Mouse (Mus musculus) neural tube, embryonic 15.5 days (tissue): Measurements from ENCODE around the gene Vmac. TPM values are rescaled to one million over a fixed set of nuclear protein-coding genes. Genes with fewer than 3 reads are reported as not detected.
A peak's percentile ranks its signal among the peaks of the same experiment; 100 is the strongest.

ENCODE experiments used
- ATAC-seq: fragments of 200-750 bp; cut with Nextera tagmentation; 2 replicates; pipeline ENCODE4 v1.8.0; 2017; ENCODE audit warnings: mild to moderate bottlenecking, moderate TSS enrichment, moderate library complexity; ENCODE audit not compliant: low FRiP score
- H3K27ac ChIP-seq: fragments of 300-500 bp; sonication (generic); replicated peaks from 2 replicates; pipeline ENCODE4 v1.5.1; 2015; ENCODE audit warnings: mild to moderate bottlenecking, inconsistent platforms
- H3K27me3 ChIP-seq: fragments of 300-500 bp; sonication (generic); replicated peaks from 2 replicates; pipeline ENCODE4 v1.6.1; 2015; ENCODE audit warnings: inconsistent platforms
- H3K36me3 ChIP-seq: fragments of 300-500 bp; sonication (generic); 2 replicates; pipeline ENCODE4 v1.6.1; 2015; ENCODE audit warnings: inconsistent platforms
- H3K4me1 ChIP-seq: fragments of 300-500 bp; sonication (generic); 2 replicates; pipeline ENCODE4 v1.6.1; 2015; ENCODE audit warnings: inconsistent platforms
- H3K4me2 ChIP-seq: fragments of 300-500 bp; sonication (generic); 2 replicates; pipeline ENCODE4 v1.6.1; 2015; ENCODE audit warnings: inconsistent platforms, mild to moderate bottlenecking, moderate library complexity
- H3K4me3 ChIP-seq: fragments of 300-500 bp; sonication (generic); replicated peaks from 2 replicates; pipeline ENCODE4 v1.5.1; 2015; ENCODE audit warnings: mild to moderate bottlenecking, inconsistent platforms
- H3K9ac ChIP-seq: fragments of 300-500 bp; sonication (generic); replicated peaks from 2 replicates; pipeline ENCODE4 v1.6.1; 2015; ENCODE audit warnings: mild to moderate bottlenecking, inconsistent platforms
- H3K9me3 ChIP-seq: fragments of 300-500 bp; sonication (generic); replicated peaks from 2 replicates; pipeline ENCODE4 v1.6.1; 2016; ENCODE audit warnings: inconsistent platforms
- WGBS: fragments of 180-500 bp; shearing (Covaris S2); methylation state at CpG from one replicate; pipeline ENCODE4 v1.1.7; 2015; ENCODE audit warnings: mixed read lengths; 5-methylcytosine and 5-hydroxymethylcytosine counted together
- polyA plus RNA-seq: library from polyadenylated mRNA; unstranded; fragments of >200 nt; fragmentation: Nextera tagmentation; extraction: Ambion mirVana; gene quantifications from 2 replicates; pipeline ENCODE4 v1.2.1, GENCODE M21; 2015

Gene Vmac
- polyA plus RNA-seq, 1 experiment from 2014 or later = 13.8 TPM

DNA sequence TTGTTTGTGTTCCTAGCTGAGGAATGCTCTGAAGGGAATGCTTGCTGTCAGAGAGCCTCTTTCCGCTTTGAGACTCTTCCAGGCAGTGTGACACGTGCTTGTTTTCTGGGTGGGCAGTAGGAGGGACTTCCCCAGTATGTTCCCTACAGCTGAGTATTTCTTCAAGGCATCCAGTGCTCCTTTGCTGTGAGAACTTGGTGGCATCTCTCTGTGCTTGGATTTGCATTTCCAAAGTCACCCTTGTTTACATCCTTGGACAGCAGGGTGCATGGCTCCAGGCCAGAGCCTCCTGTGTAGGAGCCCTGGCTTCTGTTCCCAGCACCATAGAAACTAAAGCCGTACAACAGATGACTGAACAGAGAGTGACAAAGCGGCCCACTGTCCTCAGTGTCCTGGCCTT, 9.1 kb downstream of the Vmac start:
- H3K27me3 ChIP-seq = no peaks in the 10 kb centered on the region
- no peak overlapping the region for H3K9ac ChIP-seq
- WGBS = 79% methylated on average over 4 of the region's 4 CpGs
- H3K36me3 ChIP-seq = peaks cover 94% of the 10 kb centered on the region
- H3K4me3 ChIP-seq = no peak overlapping the region
- H3K27ac ChIP-seq = no peak overlapping the region
- ATAC-seq = no peak
- H3K4me2 ChIP-seq = no peak overlapping the region
- H3K4me1 ChIP-seq = no peaks in the 10 kb centered on the region
- H3K9me3 ChIP-seq = no peaks in the 10 kb centered on the region

- WGBS = 94% methylated on average over 1 of the region's 1 CpGs
- Histone ChIP-seq H3K9me3 (no peaks in the 10 kb centered on the region), H3K27ac (no peak overlapping the region), H3K4me3 (no peak overlapping the region), H3K36me3 (peaks cover 95% of the 10 kb centered on the region), H3K4me1 (no peaks in the 10 kb centered on the region), H3K27me3 (no peaks in the 10 kb centered on the region), H3K9ac (no peak overlapping the region), H3K4me2 (no peak overlapping the region)
- ATAC-seq = no peak
These were observed 11.3 kb downstream of the Vmac start for GRCm38 (mm10) chr17:56706515-56706914.

- H3K4me3 ChIP-seq = no peak overlapping the region
- H3K4me2 ChIP-seq = no peak overlapping the region
- H3K9me3 ChIP-seq = no peaks in the 10 kb centered on the region
- ATAC-seq = no peak
- no peaks in the 10 kb centered on the region for H3K27me3 ChIP-seq
- WGBS = 85% methylated on average over 4 of the region's 4 CpGs
- no peak overlapping the region for H3K9ac ChIP-seq
- no peak overlapping the region for H3K27ac ChIP-seq
- H3K4me1 ChIP-seq = no peaks in the 10 kb centered on the region
- H3K36me3 ChIP-seq = peaks cover 95% of the 10 kb centered on the region
These were observed 14.8 kb downstream of the Vmac start for GRCm38 (mm10) chr17:56703038-56703437.

DNA sequence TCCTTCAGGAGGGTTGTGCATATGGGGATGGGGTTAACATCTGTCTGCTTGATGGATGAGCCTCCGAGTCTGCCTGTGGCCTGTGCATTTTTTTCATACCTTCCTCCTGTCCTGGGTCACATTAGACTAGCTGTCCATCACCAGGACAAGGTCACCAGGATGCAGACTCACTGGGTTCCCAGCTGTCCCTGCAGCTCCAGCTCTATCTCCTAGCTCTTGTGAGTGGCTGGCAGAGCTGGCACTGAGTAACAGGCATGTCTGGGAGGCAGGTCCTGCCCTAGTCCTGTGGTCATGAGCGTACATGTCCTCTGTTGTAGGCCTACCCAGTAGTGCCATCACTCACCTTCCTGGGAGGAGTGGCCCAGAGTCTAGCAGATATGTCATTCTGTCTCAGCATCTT, 17.4 kb downstream of the Vmac start:
- WGBS = 90% methylated on average over 2 of the region's 2 CpGs
- Histone ChIP-seq H3K27me3 (no peaks in the 10 kb centered on the region), H3K4me1 (0 out of 2 replicates have a peak, but pooled peaks cover under 1% of the 10 kb centered on the region), H3K9ac (no peak overlapping the region), H3K4me3 (no peak overlapping the region), H3K9me3 (no peaks in the 10 kb centered on the region), H3K27ac (no peak overlapping the region), H3K36me3 (peaks cover 92% of the 10 kb centered on the region), H3K4me2 (no peak overlapping the region)
- ATAC-seq = no peak

- H3K27ac ChIP-seq = peak overlapping the region; percentile 56
- H3K4me1 ChIP-seq = peaks cover 28% of the 10 kb centered on the region
- no peak overlapping the region for H3K4me3 ChIP-seq
- WGBS = 36% methylated on average over 6 of the region's 6 CpGs
- peaks cover 58% of the 10 kb centered on the region for H3K36me3 ChIP-seq
- no peaks in the 10 kb centered on the region for H3K9me3 ChIP-seq
- no peaks in the 10 kb centered on the region for H3K27me3 ChIP-seq
- no peak overlapping the region for H3K4me2 ChIP-seq
- H3K9ac ChIP-seq = no peak overlapping the region
- peak; percentile 51 for ATAC-seq
These were observed 23.9 kb downstream of the Vmac start for GRCm38 (mm10) chr17:56693851-56694310.

DNA sequence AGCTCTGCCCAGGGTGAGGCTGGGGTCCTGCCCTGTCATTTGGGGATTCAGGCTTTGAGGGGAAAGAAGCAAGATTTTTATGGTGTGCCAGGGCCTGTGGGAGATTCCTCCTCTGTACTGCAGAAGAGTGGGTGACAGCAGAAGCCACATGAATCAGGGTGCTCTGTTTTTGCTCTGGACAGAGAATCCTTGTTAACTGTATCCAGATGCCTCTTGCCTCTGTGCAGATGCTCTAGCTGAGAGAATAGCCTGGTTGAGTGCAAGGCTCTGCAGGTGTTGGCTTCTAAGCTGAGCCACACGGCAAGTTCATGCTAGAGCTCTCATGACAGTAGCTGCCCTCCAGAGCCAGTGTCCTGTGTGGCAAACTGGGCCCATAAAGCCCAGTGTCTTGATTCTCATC, 24.4 kb downstream of the Vmac start:
- Histone ChIP-seq H3K9ac (no peak overlapping the region), H3K36me3 (peaks cover 58% of the 10 kb centered on the region), H3K4me2 (no peak overlapping the region), H3K9me3 (no peaks in the 10 kb centered on the region), H3K4me3 (no peak overlapping the region), H3K27me3 (no peaks in the 10 kb centered on the region), H3K27ac (peak overlapping the region; percentile 56), H3K4me1 (peaks cover 28% of the 10 kb centered on the region)
- 20% methylated on average over 1 of the region's 1 CpGs for WGBS
- ATAC-seq = no peak

- WGBS = 94% methylated on average over 2 of the region's 2 CpGs
- Histone ChIP-seq H3K4me1 (peaks cover 24% of the 10 kb centered on the region), H3K9ac (no peak overlapping the region), H3K36me3 (peaks cover 54% of the 10 kb centered on the region), H3K27me3 (no peaks in the 10 kb centered on the region), H3K4me3 (no peak overlapping the region), H3K27ac (no peak overlapping the region), H3K9me3 (no peaks in the 10 kb centered on the region), H3K4me2 (no peak overlapping the region)
- ATAC-seq = no peak
These were observed 29.1 kb downstream of the Vmac start for GRCm38 (mm10) chr17:56688689-56689088.

GRCm38 (mm10) chr17:56688045-56688444, 29.8 kb downstream of the Vmac start:
- ATAC-seq = no peak
- Histone ChIP-seq H3K9me3 (no peaks in the 10 kb centered on the region), H3K9ac (no peak overlapping the region), H3K4me1 (peaks cover 20% of the 10 kb centered on the region), H3K36me3 (peaks cover 51% of the 10 kb centered on the region), H3K27ac (no peak overlapping the region), H3K27me3 (no peaks in the 10 kb centered on the region), H3K4me2 (no peak overlapping the region), H3K4me3 (no peak overlapping the region)

GRCm38 (mm10) chr17:56686801-56687200, 31.0 kb downstream of the Vmac start:
- Histone ChIP-seq H3K4me1 (peaks cover 12% of the 10 kb centered on the region), H3K27me3 (no peaks in the 10 kb centered on the region), H3K4me2 (no peak overlapping the region), H3K9ac (no peak overlapping the region), H3K4me3 (no peak overlapping the region), H3K27ac (no peak overlapping the region), H3K36me3 (peaks cover 47% of the 10 kb centered on the region), H3K9me3 (no peaks in the 10 kb centered on the region)
- 94% methylated on average over 4 of the region's 4 CpGs for WGBS
- no peak for ATAC-seq

DNA sequence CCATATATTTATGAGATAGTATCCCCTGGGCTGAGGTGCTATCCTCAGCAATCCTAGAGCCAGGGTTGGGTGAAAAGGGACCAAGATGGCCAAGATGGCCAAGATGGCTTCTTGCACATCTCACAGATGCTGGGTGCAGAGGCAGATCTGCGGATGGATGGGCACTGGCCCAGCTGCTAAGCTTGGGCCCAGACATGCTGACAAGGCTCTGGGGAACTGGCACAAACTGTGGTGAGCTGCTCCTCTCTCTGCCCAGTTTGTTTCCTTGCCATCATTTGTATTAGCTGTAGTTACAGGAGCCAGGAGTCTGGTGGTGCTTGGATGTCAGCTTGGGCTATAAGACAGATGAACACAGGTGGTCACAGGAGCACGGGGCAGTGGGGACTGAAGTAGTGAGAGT, 33.2 kb downstream of the Vmac start:
- Histone ChIP-seq H3K4me1 (peaks cover 12% of the 10 kb centered on the region), H3K4me2 (no peak overlapping the region), H3K9me3 (no peaks in the 10 kb centered on the region), H3K27ac (no peak overlapping the region), H3K36me3 (peaks cover 49% of the 10 kb centered on the region), H3K4me3 (no peak overlapping the region), H3K27me3 (no peaks in the 10 kb centered on the region), H3K9ac (no peak overlapping the region)
- 0 out of 2 replicates have a peak, but pooled peaks have one; percentile 3 for ATAC-seq
- 74% methylated on average over 2 of the region's 2 CpGs for WGBS

DNA sequence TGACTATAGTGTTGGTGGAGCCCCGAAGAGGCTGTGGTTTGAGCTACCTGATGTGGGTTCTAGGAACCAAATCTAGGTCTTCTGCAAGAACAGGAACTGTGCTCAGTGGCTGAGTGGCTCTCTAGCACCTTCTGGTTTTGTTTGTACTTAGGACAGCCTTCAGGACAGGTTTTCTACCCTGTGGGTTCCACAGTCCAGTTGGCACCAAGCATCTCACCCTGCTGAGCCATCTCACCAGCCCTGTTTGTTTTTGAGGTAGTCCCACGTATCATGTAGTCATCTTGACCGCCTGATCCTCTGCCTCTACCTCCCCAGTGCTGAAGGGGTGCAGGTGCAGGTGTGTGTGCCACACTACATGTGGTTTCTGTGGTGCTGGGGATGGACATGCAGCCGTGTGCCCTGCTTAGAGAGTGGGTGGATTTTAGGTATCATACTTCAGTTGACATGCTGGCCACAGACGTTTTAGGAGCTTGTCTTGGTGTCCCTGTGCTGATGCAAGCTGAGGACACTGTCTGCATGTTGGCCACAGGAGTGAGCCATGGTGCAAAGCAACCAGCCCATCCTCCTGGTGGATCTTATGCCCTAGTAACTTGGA, 34.2 kb downstream of the Vmac start:
- Histone ChIP-seq H3K4me3 (no peak overlapping the region), H3K9ac (no peak overlapping the region), H3K4me1 (peaks cover 12% of the 10 kb centered on the region), H3K27me3 (no peaks in the 10 kb centered on the region), H3K36me3 (peaks cover 50% of the 10 kb centered on the region), H3K27ac (no peak overlapping the region), H3K4me2 (no peak overlapping the region), H3K9me3 (no peaks in the 10 kb centered on the region)
- WGBS = 87% methylated on average over 5 of the region's 5 CpGs
- no peak for ATAC-seq

DNA sequence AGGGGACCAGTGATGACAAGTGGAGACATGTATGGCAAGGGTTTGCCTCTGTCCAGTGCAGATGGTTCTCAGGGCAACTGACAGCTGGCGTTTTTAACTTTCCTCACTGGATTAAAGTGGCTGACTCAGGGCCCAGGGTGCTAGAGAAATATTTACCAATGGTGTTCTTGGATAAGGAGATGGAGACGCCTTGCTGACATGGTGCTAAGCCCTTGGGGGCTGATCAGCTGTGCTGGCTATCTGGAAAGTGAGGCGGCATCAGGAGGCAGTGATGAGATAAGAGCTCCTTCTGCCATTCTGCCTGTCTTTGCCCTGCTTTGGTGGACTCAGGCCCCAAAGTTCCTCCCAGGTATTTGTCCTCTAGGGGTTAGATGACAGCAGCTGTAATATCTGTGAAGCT, 34.9 kb downstream of the Vmac start:
- H3K4me2 ChIP-seq = no peak overlapping the region
- no peak overlapping the region for H3K4me3 ChIP-seq
- H3K9ac ChIP-seq = no peak overlapping the region
- peaks cover 14% of the 10 kb centered on the region for H3K4me1 ChIP-seq
- H3K27me3 ChIP-seq = no peaks in the 10 kb centered on the region
- H3K36me3 ChIP-seq = peaks cover 43% of the 10 kb centered on the region
- 90% methylated on average over 3 of the region's 3 CpGs for WGBS
- no peak overlapping the region for H3K27ac ChIP-seq
- ATAC-seq = no peak
- no peaks in the 10 kb centered on the region for H3K9me3 ChIP-seq
